Mouse (Mus musculus): Measurements from ENCODE around the gene Frat2. TPM values are rescaled to one million over a fixed set of nuclear protein-coding genes. Genes with fewer than 3 reads are reported as not detected.

Frat2 gene
- polyA plus RNA-seq, 1 experiment from 2014 or later = 10.7 TPM

Other genes starting within 250 kb of the Frat2 start
- 0.63 and 0.68 TPM in 2 replicates for gene Slit1, start 104.5 kb downstream of the Frat2 start, polyA plus RNA-seq (2015; fragmentation: Nextera tagmentation; extraction: Ambion mirVana)
- 18.4 and 19.4 TPM in 2 replicates for gene Arhgap19, start 46.1 kb downstream of the Frat2 start, polyA plus RNA-seq (2015; fragmentation: Nextera tagmentation; extraction: Ambion mirVana)
- gene Frat1, start 18.2 kb downstream of the Frat2 start, polyA plus RNA-seq (2015; fragmentation: Nextera tagmentation; extraction: Ambion mirVana) = 12.8 and 13.5 TPM in 2 replicates
- gene Rrp12, start 48.0 kb upstream of the Frat2 start, polyA plus RNA-seq (2015; fragmentation: Nextera tagmentation; extraction: Ambion mirVana) = 17.6 and 18.1 TPM in 2 replicates
- 855 and 865 TPM in 2 replicates for gene Pgam1, start 63.8 kb upstream of the Frat2 start, polyA plus RNA-seq (2015; fragmentation: Nextera tagmentation; extraction: Ambion mirVana)
- 65.4 and 72.5 TPM in 2 replicates for gene Exosc1, start 85.3 kb upstream of the Frat2 start, polyA plus RNA-seq (2015; fragmentation: Nextera tagmentation; extraction: Ambion mirVana)
- 67.1 and 71.9 TPM in 2 replicates for gene Zdhhc16, start 85.3 kb upstream of the Frat2 start, polyA plus RNA-seq (2015; fragmentation: Nextera tagmentation; extraction: Ambion mirVana)
- gene Mms19, start 133.0 kb upstream of the Frat2 start, polyA plus RNA-seq (2015; fragmentation: Nextera tagmentation; extraction: Ambion mirVana) = 26.5 and 26.8 TPM in 2 replicates
- 12.2 and 12.4 TPM in 2 replicates for gene Ubtd1, start 133.6 kb upstream of the Frat2 start, polyA plus RNA-seq (2015; fragmentation: Nextera tagmentation; extraction: Ambion mirVana)
- 0.18 TPM in 1 of 2 replicates, not detected in the other for gene Ankrd2, start 187.9 kb upstream of the Frat2 start, polyA plus RNA-seq (2015; fragmentation: Nextera tagmentation; extraction: Ambion mirVana)
- gene Hoga1, start 197.5 kb upstream of the Frat2 start, polyA plus RNA-seq (2015; fragmentation: Nextera tagmentation; extraction: Ambion mirVana) = 1.6 and 1.7 TPM in 2 replicates
- gene 4933411K16Rik, start 204.1 kb upstream of the Frat2 start, polyA plus RNA-seq (2015; fragmentation: Nextera tagmentation; extraction: Ambion mirVana) = not detected in 2 replicates
- gene Morn4, start 238.2 kb upstream of the Frat2 start, polyA plus RNA-seq (2015; fragmentation: Nextera tagmentation; extraction: Ambion mirVana) = 15.4 and 16.5 TPM in 2 replicates
- gene Pi4k2a, start 242.3 kb upstream of the Frat2 start, polyA plus RNA-seq (2015; fragmentation: Nextera tagmentation; extraction: Ambion mirVana) = 23.4 and 23.6 TPM in 2 replicates

Measured in intestine, embryonic 15.5 days (tissue).